Mouse (Mus musculus) ES-Bruce4 (cell line): ENCODE results near the gene Mxd4.

Source experiments
- CTCF ChIP-seq: IDR thresholded peaks from one replicate; pipeline ENCODE4 v1.8.1; 2011; ENCODE audit warnings: low read depth, low read length
- EP300 ChIP-seq: IDR thresholded peaks from 2 replicates; pipeline ENCODE4 v1.6.1; 2011; ENCODE audit warnings: low read depth, low read length; ENCODE audit not compliant: insufficient read depth
- POLR2A ChIP-seq: IDR thresholded peaks from one replicate; pipeline ENCODE4 v1.8.1; 2011; ENCODE audit warnings: low read length; ENCODE audit not compliant: insufficient read depth

- TF ChIP-seq CTCF (no peak), POLR2A (no peak), EP300 (no peak)
Observed at GRCm38 (mm10) chr5:34225516-34225915, 38.0 kb upstream of the Mxd4 start.
